Mouse (Mus musculus): ENCODE data around the gene Tmeff2. TPM values are rescaled to one million over a fixed set of nuclear protein-coding genes. Genes with fewer than 3 reads are reported as not detected.

Tmeff2 gene
- polyA plus RNA-seq, 1 experiment from 2014 or later = 2.3 TPM

DNA sequence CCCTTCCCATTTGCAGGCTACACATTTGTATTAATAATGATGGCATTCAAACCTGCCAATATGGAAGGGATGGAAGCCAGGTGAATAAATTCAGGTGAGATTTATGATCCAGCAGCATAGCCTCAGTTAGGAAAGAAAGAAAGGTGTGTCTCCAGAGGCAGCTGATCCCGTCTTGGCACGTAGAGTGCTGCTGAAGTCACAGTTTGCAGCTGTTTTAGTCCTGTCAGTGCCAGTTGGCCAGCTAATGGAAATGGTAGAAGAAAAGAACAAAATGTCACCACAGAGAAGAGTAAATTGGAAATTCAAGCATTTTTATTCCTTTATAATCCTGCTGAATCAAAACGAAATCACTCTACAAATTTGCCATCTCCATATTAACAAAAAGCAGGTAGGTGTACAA, 99.3 kb downstream of the Tmeff2 start:
- 72% methylated on average over 3 of the region's 3 CpGs for WGBS
- Histone ChIP-seq H3K4me3 (no peak overlapping the region), H3K4me1 (no peaks in the 10 kb centered on the region), H3K27me3 (ENCODE audit: insufficient read depth, poor library complexity, severe bottlenecking) (no peaks in the 10 kb centered on the region), H3K27ac (no peak overlapping the region), H3K9me3 (no peaks in the 10 kb centered on the region), H3K36me3 (no peaks in the 10 kb centered on the region)
- DNase-seq (ENCODE audit: low spot score) = no peak

DNA sequence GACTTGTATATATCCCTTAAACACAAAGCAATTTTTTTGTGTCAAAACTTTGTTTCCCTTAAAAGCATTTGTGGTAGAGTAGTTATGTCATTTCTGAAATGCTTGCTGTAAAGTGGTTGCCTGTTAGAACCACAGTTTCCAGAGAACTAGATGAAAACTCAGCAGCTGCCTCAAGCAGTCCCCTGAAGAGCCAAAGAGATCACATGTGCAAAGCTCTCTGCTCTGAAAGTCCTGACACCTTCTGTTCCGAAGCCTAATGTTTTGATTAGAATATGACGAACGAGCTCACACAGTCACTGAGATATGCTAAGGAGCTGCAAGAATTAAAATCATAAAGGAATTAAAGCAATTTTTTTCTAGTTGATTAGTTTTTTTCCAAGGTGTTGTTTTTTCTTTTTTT, 107.9 kb downstream of the Tmeff2 start:
- H3K9me3 ChIP-seq = no peaks in the 10 kb centered on the region
- no peak overlapping the region for H3K27ac ChIP-seq
- H3K36me3 ChIP-seq = no peaks in the 10 kb centered on the region
- DNase-seq (ENCODE audit: low spot score) = no peak
- H3K27me3 ChIP-seq (ENCODE audit: insufficient read depth, poor library complexity, severe bottlenecking) = no peaks in the 10 kb centered on the region
- H3K4me3 ChIP-seq = no peak overlapping the region
- no peaks in the 10 kb centered on the region for H3K4me1 ChIP-seq
- 68% methylated on average over 3 of the region's 3 CpGs for WGBS

DNA sequence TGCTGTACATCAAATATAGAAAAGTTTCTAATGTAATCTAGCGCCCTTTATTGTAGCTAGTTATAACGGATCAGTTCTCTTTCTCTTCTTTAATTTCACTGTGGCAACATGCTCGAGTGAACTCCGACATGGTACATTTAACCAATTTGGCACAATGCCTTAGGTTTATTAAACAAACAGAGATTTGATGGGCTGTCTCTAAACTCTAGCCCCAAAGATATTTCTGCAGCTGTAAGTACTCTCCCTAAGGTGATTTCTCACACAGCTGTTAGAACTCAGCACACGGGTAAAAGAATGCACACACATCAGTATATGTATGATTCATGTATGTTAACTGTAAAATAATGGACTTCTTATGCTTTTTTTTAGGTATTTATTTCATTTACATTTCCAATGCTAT, 139.8 kb downstream of the Tmeff2 start:
- H3K27ac ChIP-seq = no peak overlapping the region
- H3K27me3 ChIP-seq (ENCODE audit: insufficient read depth, poor library complexity, severe bottlenecking) = no peaks in the 10 kb centered on the region
- no peak overlapping the region for H3K4me3 ChIP-seq
- no peaks in the 10 kb centered on the region for H3K36me3 ChIP-seq
- no peaks in the 10 kb centered on the region for H3K4me1 ChIP-seq
- DNase-seq (ENCODE audit: low spot score) = no peak
- WGBS = 87% methylated on average over 5 of the region's 5 CpGs
- H3K9me3 ChIP-seq = no peaks in the 10 kb centered on the region

DNA sequence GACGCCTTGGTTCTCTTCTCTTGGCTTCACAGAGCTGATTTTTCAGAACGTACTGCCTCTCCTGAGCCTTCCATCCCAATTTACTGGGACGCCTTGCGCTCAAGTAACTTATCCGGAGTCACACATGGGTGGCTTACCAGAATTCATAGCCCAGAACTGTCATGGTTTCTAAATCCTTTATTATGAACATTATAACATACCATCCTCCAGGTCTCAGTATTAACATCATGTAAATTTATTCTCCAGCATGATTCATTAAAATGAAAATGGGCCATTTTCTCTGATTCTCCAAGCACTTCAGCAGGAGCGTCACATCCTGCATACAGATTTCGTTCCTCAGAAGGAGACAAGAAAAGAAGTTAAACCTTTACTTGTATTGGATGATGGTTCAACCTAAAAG, 144.4 kb downstream of the Tmeff2 start:
- Histone ChIP-seq H3K9me3 (no peaks in the 10 kb centered on the region), H3K36me3 (no peaks in the 10 kb centered on the region), H3K4me1 (no peaks in the 10 kb centered on the region), H3K4me3 (no peak overlapping the region), H3K27ac (no peak overlapping the region), H3K27me3 (ENCODE audit: insufficient read depth, poor library complexity, severe bottlenecking) (no peaks in the 10 kb centered on the region)
- no peak for DNase-seq (ENCODE audit: low spot score)
- 87% methylated on average over 7 of the region's 7 CpGs for WGBS

DNA sequence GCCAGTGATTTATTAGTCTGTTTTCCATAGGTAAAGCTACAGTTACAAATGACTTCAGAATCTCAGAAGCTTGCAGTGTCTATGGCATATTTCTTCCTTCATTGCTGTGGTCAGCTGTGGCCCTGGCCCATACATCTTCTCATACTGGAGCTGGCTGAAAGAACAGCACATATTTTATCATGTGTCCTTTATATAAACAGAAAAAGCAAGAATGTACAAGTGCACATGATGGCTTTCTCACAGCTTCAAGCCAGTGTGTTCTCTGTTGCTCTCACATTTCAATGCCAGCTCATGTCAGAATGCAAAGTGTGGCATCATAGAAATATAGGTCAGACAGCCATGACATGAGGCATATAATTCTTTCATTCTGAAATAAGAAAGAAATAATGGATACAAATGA, 164.1 kb downstream of the Tmeff2 start:
- Histone ChIP-seq H3K27me3 (ENCODE audit: insufficient read depth, poor library complexity, severe bottlenecking) (no peaks in the 10 kb centered on the region), H3K36me3 (no peaks in the 10 kb centered on the region), H3K27ac (no peak overlapping the region), H3K4me1 (no peaks in the 10 kb centered on the region), H3K9me3 (no peaks in the 10 kb centered on the region), H3K4me3 (no peak overlapping the region)
- no peak for DNase-seq (ENCODE audit: low spot score)

DNA sequence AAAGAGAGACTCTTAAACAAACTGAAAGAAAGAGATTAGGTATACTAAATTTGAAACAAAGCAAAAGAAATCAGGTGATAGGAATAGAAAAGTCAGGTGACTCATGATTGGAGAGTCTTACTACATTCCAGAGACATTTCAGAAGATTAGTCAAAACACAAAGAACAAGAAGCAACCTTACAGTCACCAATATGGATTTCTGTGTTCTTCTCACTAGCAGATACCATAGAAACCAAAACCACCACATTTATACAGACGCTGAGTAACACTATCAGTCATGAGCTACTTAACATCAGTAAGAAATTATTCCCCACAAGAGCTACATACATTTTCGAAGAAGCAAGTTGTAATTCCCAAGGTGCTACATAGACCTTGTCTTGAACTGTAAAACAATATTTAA, 165.2 kb downstream of the Tmeff2 start:
- no peak overlapping the region for H3K4me3 ChIP-seq
- no peaks in the 10 kb centered on the region for H3K27me3 ChIP-seq (ENCODE audit: insufficient read depth, poor library complexity, severe bottlenecking)
- H3K4me1 ChIP-seq = no peaks in the 10 kb centered on the region
- H3K27ac ChIP-seq = no peak overlapping the region
- H3K36me3 ChIP-seq = no peaks in the 10 kb centered on the region
- WGBS = 81% methylated on average over 2 of the region's 2 CpGs
- H3K9me3 ChIP-seq = no peaks in the 10 kb centered on the region
- DNase-seq (ENCODE audit: low spot score) = no peak

DNA sequence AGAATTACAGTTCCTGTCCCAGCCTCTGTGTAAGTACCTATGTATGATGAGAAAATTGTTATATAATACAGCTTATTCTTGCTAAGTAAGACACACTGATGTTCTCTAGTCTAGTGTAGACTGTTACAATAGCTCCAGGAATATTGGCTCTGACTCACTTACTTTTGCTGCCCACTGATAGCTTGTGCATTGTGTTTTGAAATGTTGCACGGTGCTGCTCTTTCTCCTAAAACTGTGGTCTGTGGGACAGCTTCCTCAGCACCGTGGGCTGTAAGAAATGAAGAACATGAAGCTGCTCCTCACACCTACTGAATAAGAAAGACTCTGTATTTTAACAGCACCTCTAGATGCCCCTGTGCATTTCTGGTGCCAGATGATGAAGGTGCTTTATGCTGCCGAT, 168.4 kb downstream of the Tmeff2 start:
- 77% methylated on average over 3 of the region's 3 CpGs for WGBS
- Histone ChIP-seq H3K4me1 (no peaks in the 10 kb centered on the region), H3K4me3 (no peak overlapping the region), H3K9me3 (no peaks in the 10 kb centered on the region), H3K27me3 (ENCODE audit: insufficient read depth, poor library complexity, severe bottlenecking) (no peaks in the 10 kb centered on the region), H3K27ac (no peak overlapping the region), H3K36me3 (no peaks in the 10 kb centered on the region)
- no peak for DNase-seq (ENCODE audit: low spot score)

DNA sequence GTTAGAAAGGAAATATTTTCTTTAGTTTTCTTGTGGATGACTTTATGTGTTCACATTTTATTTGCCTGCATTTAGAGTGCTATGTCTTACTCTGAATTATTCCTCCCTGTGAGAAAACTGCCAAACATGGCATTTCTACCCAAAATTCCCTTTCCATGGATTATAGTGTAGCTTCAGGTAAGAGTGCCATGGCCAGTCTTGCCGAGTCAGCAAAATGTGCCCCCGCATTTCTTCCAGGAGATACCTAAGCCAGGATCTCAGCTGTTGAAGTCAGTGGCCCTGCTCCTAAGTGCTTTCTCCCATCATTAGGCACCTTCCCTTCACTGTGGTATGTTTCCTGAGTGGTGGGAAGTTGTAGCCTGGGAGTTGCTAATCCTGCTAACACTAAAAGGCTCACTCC, 168.8 kb downstream of the Tmeff2 start:
- Histone ChIP-seq H3K4me1 (no peaks in the 10 kb centered on the region), H3K9me3 (no peaks in the 10 kb centered on the region), H3K4me3 (no peak overlapping the region), H3K36me3 (no peaks in the 10 kb centered on the region), H3K27me3 (ENCODE audit: insufficient read depth, poor library complexity, severe bottlenecking) (no peaks in the 10 kb centered on the region), H3K27ac (no peak overlapping the region)
- WGBS = 71% methylated on average over 2 of the region's 2 CpGs
- DNase-seq (ENCODE audit: low spot score) = no peak

DNA sequence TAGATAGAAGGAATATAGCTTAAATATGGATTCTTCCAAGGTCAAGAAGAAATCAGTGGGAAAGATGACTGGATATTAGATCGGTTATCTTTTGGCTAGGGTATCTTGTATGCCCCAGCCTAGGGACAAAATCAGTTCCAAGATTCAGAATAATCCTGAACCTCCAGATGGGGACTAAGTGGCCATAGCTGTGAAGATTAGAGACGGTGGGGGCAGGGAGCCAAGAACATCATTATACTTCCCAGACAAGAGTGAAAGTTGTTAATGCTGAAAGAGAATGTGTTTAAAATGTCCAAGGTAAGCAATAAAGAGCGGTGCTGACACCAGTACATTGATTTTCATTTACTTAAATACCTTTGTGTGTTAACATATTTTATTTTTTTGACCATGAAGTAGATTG, 173.6 kb downstream of the Tmeff2 start:
- no peak for DNase-seq (ENCODE audit: low spot score)
- no peaks in the 10 kb centered on the region for H3K4me1 ChIP-seq
- H3K9me3 ChIP-seq = no peaks in the 10 kb centered on the region
- H3K36me3 ChIP-seq = no peaks in the 10 kb centered on the region
- no peak overlapping the region for H3K27ac ChIP-seq
- 87% methylated on average over 3 of the region's 3 CpGs for WGBS
- no peaks in the 10 kb centered on the region for H3K27me3 ChIP-seq (ENCODE audit: insufficient read depth, poor library complexity, severe bottlenecking)
- no peak overlapping the region for H3K4me3 ChIP-seq

DNA sequence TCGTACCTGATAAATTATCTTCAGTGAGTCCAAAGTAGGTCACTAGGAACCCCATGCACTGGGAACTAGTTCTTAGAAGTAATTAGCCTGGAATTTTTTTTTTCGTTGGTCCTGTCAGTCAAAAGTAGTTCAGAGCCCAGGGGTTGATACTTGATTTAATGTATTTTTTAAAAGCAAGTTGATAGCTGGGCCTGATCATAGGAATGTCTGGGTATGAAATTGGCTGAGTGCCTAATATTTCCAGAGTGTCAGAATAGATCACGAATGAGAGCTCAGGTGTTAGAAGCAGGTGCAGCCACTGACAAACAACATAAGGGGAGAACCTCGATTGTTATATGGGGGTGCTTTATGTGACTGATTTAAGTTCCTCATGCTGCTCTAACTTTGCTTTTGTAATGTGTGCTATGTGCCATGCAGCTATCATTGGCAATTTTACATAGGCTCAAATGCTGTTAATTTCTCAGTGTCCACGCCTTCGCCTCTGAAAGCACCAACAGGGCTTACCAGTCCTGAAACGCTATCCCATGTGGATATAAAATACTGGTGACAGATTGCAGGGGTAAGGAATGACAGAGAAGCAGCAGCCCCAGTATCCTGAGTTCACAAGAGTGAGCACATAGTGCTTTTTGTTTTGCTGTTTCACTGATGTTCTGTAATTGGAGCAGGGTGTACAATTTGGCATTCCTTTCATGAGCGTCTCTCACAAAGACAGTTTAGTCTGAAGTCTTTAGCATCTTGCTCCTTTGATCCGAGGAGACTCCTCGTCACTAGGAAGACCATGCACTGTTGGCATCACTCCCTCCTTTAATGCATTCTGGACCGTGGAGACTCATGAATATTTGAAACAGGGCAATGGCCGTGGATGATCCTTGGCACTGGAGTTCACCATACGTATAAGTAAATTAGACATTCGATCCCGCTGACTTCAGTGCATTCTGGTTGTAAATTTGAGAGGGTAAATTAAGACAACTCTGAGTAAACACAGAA, 175.6 kb downstream of the Tmeff2 start:
- Histone ChIP-seq H3K4me3 (no peak overlapping the region), H3K27ac (no peak overlapping the region), H3K27me3 (ENCODE audit: insufficient read depth, poor library complexity, severe bottlenecking) (no peaks in the 10 kb centered on the region), H3K9me3 (no peaks in the 10 kb centered on the region), H3K36me3 (no peaks in the 10 kb centered on the region), H3K4me1 (no peaks in the 10 kb centered on the region)
- WGBS = 82% methylated on average over 15 of the region's 15 CpGs
- no peak for DNase-seq (ENCODE audit: low spot score)

DNA sequence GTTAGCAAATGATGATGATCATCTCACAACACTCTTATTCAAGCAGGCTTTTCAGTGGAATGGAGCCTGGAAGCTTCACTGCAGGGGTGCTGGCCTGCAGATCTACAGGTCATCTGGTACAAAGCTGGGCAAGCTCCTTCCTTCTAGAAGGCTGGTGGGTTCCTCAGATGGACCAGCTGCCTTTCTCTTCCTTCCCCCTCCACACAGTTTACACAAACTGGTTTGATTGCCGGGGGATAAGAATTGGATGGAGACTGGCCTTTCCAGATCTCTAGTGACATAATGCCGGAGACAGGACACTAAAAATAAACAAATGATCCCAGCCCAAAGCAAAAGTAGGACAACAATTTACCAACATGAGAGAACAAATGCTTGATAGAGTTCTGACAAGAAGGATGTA, 188.5 kb downstream of the Tmeff2 start:
- Histone ChIP-seq H3K36me3 (no peaks in the 10 kb centered on the region), H3K4me1 (no peaks in the 10 kb centered on the region), H3K9me3 (no peaks in the 10 kb centered on the region), H3K27ac (no peak overlapping the region), H3K4me3 (no peak overlapping the region), H3K27me3 (ENCODE audit: insufficient read depth, poor library complexity, severe bottlenecking) (no peaks in the 10 kb centered on the region)
- no peak for DNase-seq (ENCODE audit: low spot score)
- 72% methylated on average over 2 of the region's 2 CpGs for WGBS

DNA sequence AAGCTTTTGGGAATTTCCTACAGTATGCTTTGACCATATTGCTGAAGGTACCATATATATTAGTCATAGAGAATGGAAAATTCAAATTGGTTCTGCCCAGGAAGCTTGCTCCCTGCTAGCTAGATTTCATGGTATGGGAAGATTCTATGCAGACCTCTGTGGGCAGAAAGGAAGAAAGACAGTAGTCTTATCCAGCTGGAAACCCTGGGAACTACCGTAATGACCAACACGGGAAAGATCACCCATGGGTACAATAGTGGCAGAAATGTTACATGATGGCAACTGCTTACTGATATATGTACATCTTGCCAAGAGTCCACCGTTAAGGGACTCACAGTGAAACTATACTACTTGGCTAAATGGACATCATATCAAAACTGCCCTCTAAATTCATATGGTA, 189.4 kb downstream of the Tmeff2 start:
- 85% methylated on average over 3 of the region's 3 CpGs for WGBS

DNA sequence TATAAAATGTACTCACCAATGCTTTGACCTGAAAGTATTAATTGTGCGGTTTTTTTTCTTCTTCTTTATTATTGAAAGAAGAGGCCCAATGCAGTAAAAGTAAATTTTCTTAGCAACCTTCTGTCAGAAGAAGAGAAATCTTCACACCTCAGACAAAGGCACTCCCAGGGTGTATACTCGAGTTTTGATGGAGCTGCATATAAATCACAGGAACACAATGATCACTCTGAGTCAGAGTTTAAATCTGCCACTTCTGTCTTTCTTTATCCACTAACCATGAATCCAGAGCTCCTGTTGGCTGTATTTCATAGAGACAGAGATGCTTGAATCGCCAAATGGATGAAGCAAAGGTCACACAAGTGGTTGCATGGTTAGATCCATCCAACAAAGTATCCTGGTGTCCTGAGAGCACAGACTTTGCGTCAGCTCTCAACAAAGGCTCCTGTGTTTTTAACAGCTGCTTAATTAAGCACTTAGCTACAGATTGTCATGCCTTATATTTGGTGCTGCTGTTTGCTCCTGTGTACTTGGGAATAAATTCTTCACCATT, 189.8 kb downstream of the Tmeff2 start:
- Histone ChIP-seq H3K36me3 (no peaks in the 10 kb centered on the region), H3K27me3 (ENCODE audit: insufficient read depth, poor library complexity, severe bottlenecking) (no peaks in the 10 kb centered on the region), H3K27ac (no peak overlapping the region), H3K4me3 (no peak overlapping the region), H3K4me1 (no peaks in the 10 kb centered on the region), H3K9me3 (no peaks in the 10 kb centered on the region)
- DNase-seq (ENCODE audit: low spot score) = no peak
- WGBS = 85% methylated on average over 4 of the region's 4 CpGs

More for the DNA sequence above, 189.4 kb downstream of the Tmeff2 start:
- Histone ChIP-seq H3K9me3 (no peaks in the 10 kb centered on the region), H3K27me3 (ENCODE audit: insufficient read depth, poor library complexity, severe bottlenecking) (no peaks in the 10 kb centered on the region), H3K4me3 (no peak overlapping the region), H3K4me1 (no peaks in the 10 kb centered on the region), H3K36me3 (no peaks in the 10 kb centered on the region), H3K27ac (no peak overlapping the region)
- DNase-seq (ENCODE audit: low spot score) = no peak
